Mouse (Mus musculus): ENCODE data around the gene Pgp. TPM values are rescaled to one million over a fixed set of nuclear protein-coding genes. Genes with fewer than 3 reads are reported as not detected.

The Pgp gene
- total and polyA plus RNA-seq, 3 experiments: 19.3 to 55.0 TPM; not detected in 1

- TF ChIP-seq USF2 (IDR thresholded peaks at IDR 0.05; ENCODE audit: borderline replicate concordance in 1 of 2, insufficient read depth in 1 of 2, low read depth in 1 of 2, low read length in 2 of 2) (no peak), MXI1 (IDR thresholded peaks at IDR 0.05; ENCODE audit: low read depth, low read length) (0 out of 2 replicates have a peak, but pooled peaks have one; percentile 33), SIN3A (IDR thresholded peaks at IDR 0.05; ENCODE audit: low read length) (peak; percentile 27; the same call in 1 of the 2 replicates), TBP (IDR thresholded peaks at IDR 0.05; ENCODE audit: low read depth, low read length) (no peak)
- Histone ChIP-seq H3K27ac (ENCODE audit: control insufficient read depth, low read depth, low read length) (peak overlapping the region; percentile 67), H3K4me1 (ENCODE audit: control insufficient read depth in 1 of 2, insufficient read depth in 2 of 2, low read length in 2 of 2) (peaks cover 0 to 12% of the 10 kb centered on the region in 2 experiments; a peak in 3 of 4 replicates), H3K27me3 (ENCODE audit: control insufficient read depth in 1 of 2, insufficient read depth in 2 of 2, low read length in 2 of 2) (no peaks in the 10 kb centered on the region), H3K79me2 (ENCODE audit: control insufficient read depth, insufficient read depth, low read length, poor library complexity) (peaks cover 25% of the 10 kb centered on the region), H3K9ac (ENCODE audit: control insufficient read depth, low read depth, low read length, poor library complexity, severe bottlenecking) (peak overlapping the region; percentile 89), H3K9me3 (replicated peaks; ENCODE audit: insufficient read depth, low read length) (no peaks in the 10 kb centered on the region), H3K36me3 (ENCODE audit: control insufficient read depth in 1 of 2, insufficient read depth in 2 of 2, low read length in 2 of 2) (peaks cover 0 to 8% of the 10 kb centered on the region in 2 experiments; a peak in 2 of 4 replicates), H3K4me3 (ENCODE audit: control insufficient read depth in 1 of 2, insufficient read depth in 1 of 2, low read depth in 2 of 2, low read length in 2 of 2) (peak overlapping the region; percentile 70 to 97)
- peak; percentile 60 for DNase-seq (ENCODE audit: low read depth, low spot score)
Observed at GRCm38 (mm10) chr17:24470701-24471527, 722 bp downstream of the Pgp start.

- DNase-seq (ENCODE audit: low read depth, low spot score): peak; percentile 63
Observed at GRCm38 (mm10) chr17:24472512-24472911, 2.3 kb downstream of the Pgp start.

GRCm38 (mm10) chr17:24473612-24474275 lies 3.6 kb downstream of the Pgp start, which contains the start of gene Bricd5:
Bricd5 (plus strand) TSS chr17:24473884.
- H3K27ac ChIP-seq (ENCODE audit: control insufficient read depth, low read depth, low read length): no peak within 1 kb of the TSS
- no peaks in the 10 kb centered on the region for H3K27me3 ChIP-seq (ENCODE audit: control insufficient read depth in 1 of 2, insufficient read depth in 2 of 2, low read length in 2 of 2)
- no peaks in the 10 kb centered on the region for H3K9me3 ChIP-seq (replicated peaks; ENCODE audit: insufficient read depth, low read length)
- peaks cover 32% of the 10 kb centered on the region for H3K79me2 ChIP-seq (ENCODE audit: control insufficient read depth, insufficient read depth, low read length, poor library complexity)
- peaks cover 0 to 10% of the 10 kb centered on the region in 2 experiments; a peak in 2 of 4 replicates for H3K36me3 ChIP-seq (ENCODE audit: control insufficient read depth in 1 of 2, insufficient read depth in 2 of 2, low read length in 2 of 2)
- no peak within 1 kb of the TSS for H3K4me3 ChIP-seq (ENCODE audit: control insufficient read depth in 1 of 2, insufficient read depth in 1 of 2, low read depth in 2 of 2, low read length in 2 of 2)
- peaks cover 0 to 20% of the 10 kb centered on the region in 2 experiments; a peak in 3 of 4 replicates for H3K4me1 ChIP-seq (ENCODE audit: control insufficient read depth in 1 of 2, insufficient read depth in 2 of 2, low read length in 2 of 2)
- no peak for DNase-seq (ENCODE audit: low read depth, low spot score)
- TF ChIP-seq CHD1 (IDR thresholded peaks at IDR 0.05; ENCODE audit: low read depth, low read length) (no peak), RCOR1 (IDR thresholded peaks at IDR 0.05; ENCODE audit: low read depth, low read length) (no peak), HCFC1 (IDR thresholded peaks at IDR 0.05; ENCODE audit: low read depth, low read length) (no peak), ZKSCAN1 (IDR thresholded peaks at IDR 0.05; ENCODE audit: low read depth, low read length) (no peak), GABPA (IDR thresholded peaks at IDR 0.05; ENCODE audit: low read depth, low read length) (no peak), MAFK (IDR thresholded peaks at IDR 0.05; ENCODE audit: borderline replicate concordance, low read depth, low read length) (no peak), ZNF384 (IDR thresholded peaks at IDR 0.05; ENCODE audit: low read depth, low read length) (no peak), TAL1 (IDR thresholded peaks at IDR 0.05; ENCODE audit: low read length) (no peak), ZC3H11A (IDR thresholded peaks at IDR 0.05; ENCODE audit: low read depth, low read length) (no peak), MYB (IDR thresholded peaks at IDR 0.05; ENCODE audit: low read depth, low read length) (no peak), TCF12 (IDR thresholded peaks at IDR 0.05; ENCODE audit: low read depth, low read length) (no peak), BHLHE40 (IDR thresholded peaks at IDR 0.05; ENCODE audit: borderline replicate concordance, low read depth, low read length) (no peak)
- H3K9ac ChIP-seq (ENCODE audit: control insufficient read depth, low read depth, low read length, poor library complexity, severe bottlenecking): peak within 1 kb of the TSS; percentile 18; the same call in 1 of the 2 replicates

More at GRCm38 (mm10) chr17:24472512-24472911, 2.3 kb downstream of the Pgp start:
- H3K79me2 ChIP-seq (ENCODE audit: control insufficient read depth, insufficient read depth, low read length, poor library complexity): peaks cover 25% of the 10 kb centered on the region
- peak overlapping the region; percentile 89 for H3K9ac ChIP-seq (ENCODE audit: control insufficient read depth, low read depth, low read length, poor library complexity, severe bottlenecking)
- H3K27ac ChIP-seq (ENCODE audit: control insufficient read depth, low read depth, low read length): no peak overlapping the region
- H3K27me3 ChIP-seq (ENCODE audit: control insufficient read depth in 1 of 2, insufficient read depth in 2 of 2, low read length in 2 of 2): no peaks in the 10 kb centered on the region
- TF ChIP-seq ELF1 (IDR thresholded peaks at IDR 0.05; ENCODE audit: low read depth, low read length) (no peak), POLR2AphosphoS2 (IDR thresholded peaks at IDR 0.05; ENCODE audit: low read length) (peak; percentile 42; the same call in 1 of the 2 replicates), NRF1 (IDR thresholded peaks at IDR 0.05; ENCODE audit: insufficient read depth, low read depth, low read length, poor library complexity, severe bottlenecking) (no peak), SMC3 (IDR thresholded peaks at IDR 0.05; ENCODE audit: low read depth, low read length) (no peak), MXI1 (IDR thresholded peaks at IDR 0.05; ENCODE audit: low read depth, low read length) (no peak; the same call in 1 of the 2 replicates), ZMIZ1 (IDR thresholded peaks at IDR 0.05; ENCODE audit: low read depth, low read length) (peak; percentile 17; the same call in 1 of the 2 replicates), EP300 (IDR thresholded peaks at IDR 0.05; ENCODE audit: low read depth in 1 of 2, low read length in 2 of 2) (no peak), ZNF384 (IDR thresholded peaks at IDR 0.05; ENCODE audit: low read depth, low read length) (no peak), SIN3A (IDR thresholded peaks at IDR 0.05; ENCODE audit: low read length) (no peak), CHD1 (IDR thresholded peaks at IDR 0.05; ENCODE audit: low read depth, low read length) (no peak), POLR2A (IDR thresholded peaks at IDR 0.05; ENCODE audit: control insufficient read depth in 1 of 2, insufficient read depth in 1 of 2, low read depth in 1 of 2, low read length in 2 of 2, poor library complexity in 1 of 2) (no peak), TBP (IDR thresholded peaks at IDR 0.05; ENCODE audit: low read depth, low read length) (no peak), KAT2A (conservative IDR thresholded peaks at IDR 0.05; ENCODE audit: low read depth, low read length) (no peak), ZC3H11A (IDR thresholded peaks at IDR 0.05; ENCODE audit: low read depth, low read length) (no peak)
- no peaks in the 10 kb centered on the region for H3K9me3 ChIP-seq (replicated peaks; ENCODE audit: insufficient read depth, low read length)
- peaks cover 0 to 12% of the 10 kb centered on the region in 2 experiments; a peak in 3 of 4 replicates for H3K4me1 ChIP-seq (ENCODE audit: control insufficient read depth in 1 of 2, insufficient read depth in 2 of 2, low read length in 2 of 2)
- H3K4me3 ChIP-seq (ENCODE audit: control insufficient read depth in 1 of 2, insufficient read depth in 1 of 2, low read depth in 2 of 2, low read length in 2 of 2): peak overlapping the region; percentile 70 to 97; a peak in 3 of 4 replicates
- peaks cover 0 to 8% of the 10 kb centered on the region in 2 experiments; a peak in 2 of 4 replicates for H3K36me3 ChIP-seq (ENCODE audit: control insufficient read depth in 1 of 2, insufficient read depth in 2 of 2, low read length in 2 of 2)

Measured in MEL (cell line).